Mouse (Mus musculus): ENCODE measurements around the gene Plet1. TPM values are rescaled to one million over a fixed set of nuclear protein-coding genes. Genes with fewer than 3 reads are reported as not detected.
A peak's percentile ranks its signal among the peaks of the same experiment; 100 is the strongest.

Plet1 gene
- total and polyA plus RNA-seq, 3 experiments, result 0.08 to 0.19 TPM; not detected in 1

DNA sequence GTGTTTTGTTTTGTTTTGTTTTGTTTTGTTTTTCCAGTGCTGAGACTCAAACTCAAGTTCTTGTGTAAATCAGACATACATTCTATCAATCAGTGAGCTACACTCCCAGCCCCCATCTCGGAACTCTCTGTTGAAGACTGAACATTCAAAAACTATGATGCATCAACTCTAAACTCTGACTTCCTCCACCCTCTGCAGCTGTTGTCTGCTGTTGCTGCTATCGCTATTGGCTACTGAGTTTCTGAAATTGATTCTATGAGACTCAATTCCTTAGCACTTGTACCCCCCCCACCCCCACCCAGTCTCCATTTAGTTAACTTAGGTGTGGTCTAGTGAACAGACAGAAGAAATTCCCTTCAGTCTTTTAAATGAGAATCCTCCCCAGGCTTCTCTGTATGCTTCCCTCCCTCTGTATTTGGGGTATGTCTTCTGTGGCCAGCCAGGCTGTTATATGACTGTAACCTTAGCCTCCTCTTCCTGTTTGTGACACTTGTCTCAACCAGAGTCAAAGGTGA is 2.7 kb upstream of the Plet1 start:
- H3K9me3 ChIP-seq (replicated peaks; ENCODE audit: low read length), result peaks cover 3% of the 10 kb centered on the region
- H3K9ac ChIP-seq (ENCODE audit: insufficient read depth, low read depth), result no peak overlapping the region
- no peaks in the 10 kb centered on the region for H3K79me2 ChIP-seq (replicated peaks; ENCODE audit: control insufficient read depth, extremely low read depth, insufficient read depth, poor library complexity, severe bottlenecking)
- H3K27ac ChIP-seq (ENCODE audit: insufficient read depth, low read depth), result no peak overlapping the region
- no peak overlapping the region for H3K4me3 ChIP-seq (replicated peaks in 1 of 3; ENCODE audit: low read depth in 2 of 3, low read length in 2 of 3, poor library complexity in 1 of 3)
- DNase-seq (ENCODE audit: extremely low read depth), result peak; percentile 40
- in situ Hi-C loops (cut with MboI; ENCODE audit: low pct_ligation_motif_present, low pct_unique_long_range_greater_than_20kb, low sequenced_read_pairs), result no loop called here
- H3K4me2 ChIP-seq (ENCODE audit: insufficient read depth, low read depth, poor library complexity, severe bottlenecking), result peak overlapping the region; percentile 29
- dilution Hi-C loops (cut with MboI; ENCODE audit: extremely low pct_ligation_motif_present, extremely low pct_unique_long_range_greater_than_20kb, low sequenced_read_pairs), result no loop called here
- H3K27me3 ChIP-seq (replicated peaks), result no peaks in the 10 kb centered on the region
- TF ChIP-seq JUND (conservative IDR thresholded peaks at IDR 0.05; ENCODE audit: low read depth, low read length), result no peak
- no peak for TF ChIP-seq NRF1 (IDR thresholded peaks at IDR 0.05; ENCODE audit: low read depth, low read length)
- TF ChIP-seq ZC3H11A (IDR thresholded peaks at IDR 0.05; ENCODE audit: low read depth, low read length), result no peak
- peak; percentile 31; the same call in 1 of the 2 replicates for TF ChIP-seq ELF1 (IDR thresholded peaks at IDR 0.05; ENCODE audit: low read depth, low read length)
- no peak for TF ChIP-seq MAX (IDR thresholded peaks at IDR 0.05; ENCODE audit: low read length)
- no peak for TF ChIP-seq SMC3 (IDR thresholded peaks at IDR 0.05; ENCODE audit: low read depth, low read length)
- TF ChIP-seq UBTF (IDR thresholded peaks at IDR 0.05; ENCODE audit: low read depth, low read length), result no peak
- no peak for TF ChIP-seq E2F4 (IDR thresholded peaks at IDR 0.05; ENCODE audit: insufficient replicate concordance, low read depth, low read length)
- TF ChIP-seq MAZ (IDR thresholded peaks at IDR 0.05; ENCODE audit: low read depth, low read length), result no peak
- no peak for TF ChIP-seq JUN (IDR thresholded peaks at IDR 0.05; ENCODE audit: insufficient read depth, low read depth, low read length)
- no peak for TF ChIP-seq IRF4 (IDR thresholded peaks at IDR 0.05; ENCODE audit: low read depth, low read length)
- no peak for TF ChIP-seq PAX5 (IDR thresholded peaks at IDR 0.05; ENCODE audit: low read length)
- TF ChIP-seq EP300 (IDR thresholded peaks at IDR 0.05; ENCODE audit: low read length), result peak; percentile 9; the same call in 1 of the 2 replicates
- no peak for TF ChIP-seq ZNF384 (IDR thresholded peaks at IDR 0.05; ENCODE audit: low read depth, low read length)
- no peak for TF ChIP-seq POLR2A (IDR thresholded peaks at IDR 0.05; ENCODE audit: low read depth, low read length)
- TF ChIP-seq ETS1 (conservative IDR thresholded peaks at IDR 0.05; ENCODE audit: low read depth, low read length), result 0 out of 2 replicates have a peak, but pooled peaks have one; percentile 3
- no peak for TF ChIP-seq CTCF (conservative IDR thresholded peaks at IDR 0.05 in 1 of 2, IDR thresholded peaks at IDR 0.05 in 1 of 2; ENCODE audit: low read depth in 2 of 2, low read length in 2 of 2)
- H3K4me1 ChIP-seq (ENCODE audit: control insufficient read depth in 1 of 2, insufficient read depth in 2 of 2), result peaks cover 3 to 27% of the 10 kb centered on the region in 2 experiments
- no peaks in the 10 kb centered on the region for H3K36me3 ChIP-seq (replicated peaks in 1 of 2; ENCODE audit: control insufficient read depth in 1 of 2, insufficient read depth in 1 of 2, low read length in 1 of 2)

DNA sequence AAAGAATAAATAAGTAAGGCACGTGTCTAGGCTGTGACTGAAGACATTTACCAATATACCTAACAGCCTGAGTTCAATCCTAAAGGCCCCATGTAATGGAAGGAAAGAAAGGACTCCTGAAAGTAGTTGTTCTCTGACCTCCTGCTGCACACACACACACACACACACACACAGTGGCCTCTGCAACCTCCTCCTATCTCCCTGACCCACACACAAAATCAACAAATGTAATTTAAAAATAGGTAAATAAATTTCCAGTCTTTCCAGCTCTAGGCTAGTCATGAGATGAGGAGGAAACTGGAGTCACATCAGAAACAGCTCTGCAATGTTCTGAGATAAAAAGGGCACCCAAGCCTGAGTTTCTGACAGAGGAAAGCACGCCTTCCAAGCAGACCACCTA is 548 bp upstream of the Plet1 start:
- Histone ChIP-seq H3K9ac (ENCODE audit: insufficient read depth, low read depth) (no peak overlapping the region), H3K4me2 (ENCODE audit: insufficient read depth, low read depth, poor library complexity, severe bottlenecking) (no peak overlapping the region)
- dilution Hi-C loops (cut with MboI; ENCODE audit: extremely low pct_ligation_motif_present, extremely low pct_unique_long_range_greater_than_20kb, low sequenced_read_pairs), result no loop called here

More for the DNA sequence above, 548 bp upstream of the Plet1 start:
- no peak overlapping the region for H3K27ac ChIP-seq (ENCODE audit: insufficient read depth, low read depth)
- no peak for TF ChIP-seq RCOR1 (conservative IDR thresholded peaks at IDR 0.05; ENCODE audit: low read depth, low read length)
- no peak for TF ChIP-seq ZKSCAN1 (IDR thresholded peaks at IDR 0.05; ENCODE audit: borderline replicate concordance, low read depth, low read length)
- no peak for TF ChIP-seq MAX (IDR thresholded peaks at IDR 0.05; ENCODE audit: low read length)
- TF ChIP-seq JUN (IDR thresholded peaks at IDR 0.05; ENCODE audit: insufficient read depth, low read depth, low read length), result no peak
- no peak for TF ChIP-seq NRF1 (IDR thresholded peaks at IDR 0.05; ENCODE audit: low read depth, low read length)
- no peak for TF ChIP-seq TBP (conservative IDR thresholded peaks at IDR 0.05; ENCODE audit: low read depth, low read length)
- TF ChIP-seq TCF12 (IDR thresholded peaks at IDR 0.05; ENCODE audit: low read depth, low read length), result no peak
- TF ChIP-seq USF2 (conservative IDR thresholded peaks at IDR 0.05; ENCODE audit: low read depth, low read length), result no peak
- no peak for TF ChIP-seq MAZ (IDR thresholded peaks at IDR 0.05; ENCODE audit: low read depth, low read length)
- no peak for TF ChIP-seq KAT2A (IDR thresholded peaks at IDR 0.05; ENCODE audit: insufficient replicate concordance, low read length)
- no peak for TF ChIP-seq MXI1 (IDR thresholded peaks at IDR 0.05; ENCODE audit: low read depth, low read length)
- H3K9me3 ChIP-seq (replicated peaks; ENCODE audit: low read length), result peaks cover 3% of the 10 kb centered on the region
- no peaks in the 10 kb centered on the region for H3K36me3 ChIP-seq (replicated peaks in 1 of 2; ENCODE audit: control insufficient read depth in 1 of 2, insufficient read depth in 1 of 2, low read length in 1 of 2)
- H3K4me1 ChIP-seq (ENCODE audit: control insufficient read depth in 1 of 2, insufficient read depth in 2 of 2), result peaks cover 4 to 25% of the 10 kb centered on the region in 2 experiments
- H3K4me3 ChIP-seq (replicated peaks in 1 of 3; ENCODE audit: low read depth in 2 of 3, low read length in 2 of 3, poor library complexity in 1 of 3), result no peak overlapping the region
- no peaks in the 10 kb centered on the region for H3K27me3 ChIP-seq (replicated peaks)
- H3K79me2 ChIP-seq (replicated peaks; ENCODE audit: control insufficient read depth, extremely low read depth, insufficient read depth, poor library complexity, severe bottlenecking), result no peaks in the 10 kb centered on the region
- in situ Hi-C loops (cut with MboI; ENCODE audit: low pct_ligation_motif_present, low pct_unique_long_range_greater_than_20kb, low sequenced_read_pairs), result no loop called here
- DNase-seq (ENCODE audit: extremely low read depth), result no peak

Measured in CH12.LX (cell line).